Mouse (Mus musculus): ENCODE measurements around the gene Pdk2. TPM values are rescaled to one million over a fixed set of nuclear protein-coding genes. Genes with fewer than 3 reads are reported as not detected.

Gene Pdk2
- polyA plus RNA-seq, 1 experiment: 8.6 TPM

DNA sequence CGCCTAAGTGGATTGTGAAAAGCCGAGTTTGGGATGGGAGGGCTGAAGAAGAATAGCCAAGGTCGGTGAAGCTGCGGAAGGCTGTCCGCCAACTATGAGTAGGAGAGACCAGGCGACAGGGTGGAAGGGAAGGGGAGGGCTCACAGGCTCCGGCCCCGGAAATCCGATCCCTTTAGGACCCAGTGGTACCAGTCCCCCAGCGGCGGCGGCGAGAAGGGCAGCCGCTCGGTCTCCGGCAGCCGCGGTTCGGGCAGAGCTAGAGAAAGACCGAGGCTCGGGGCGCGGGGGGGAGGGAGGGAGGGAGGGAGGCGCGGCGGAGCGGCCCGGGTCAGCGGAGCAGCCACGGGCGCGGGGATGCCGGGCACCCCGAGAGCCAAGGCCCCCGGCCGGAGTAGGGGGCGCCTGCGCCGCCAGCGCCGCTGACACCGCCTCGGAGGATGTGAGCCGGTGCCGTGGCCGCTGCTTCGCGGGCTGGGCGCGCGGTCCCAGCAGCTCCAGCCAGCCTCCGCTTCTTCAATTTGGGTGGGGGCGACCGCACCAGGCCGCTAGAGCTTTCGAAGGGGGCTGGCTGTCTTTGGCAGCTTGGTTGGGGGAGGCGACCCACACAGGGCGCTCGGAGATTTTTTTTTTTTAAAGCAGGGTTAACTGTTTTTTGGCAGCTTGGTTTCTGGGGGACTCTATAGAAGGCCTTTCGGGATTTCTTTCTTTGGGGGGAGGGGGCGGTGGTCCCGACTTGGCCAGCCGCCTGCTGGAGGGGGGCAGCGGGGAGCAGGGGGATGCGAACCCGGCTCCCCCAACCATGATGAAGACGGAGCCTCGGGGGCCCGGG is 50.2 kb downstream of the Pdk2 start, which contains the start of gene Ppp1r9b:
Gene Ppp1r9b (plus strand): TSS at position 287 of the 829 bp plus-strand sequence.
- peak within 1 kb of the TSS; percentile 85 for H3K27ac ChIP-seq (ENCODE audit: insufficient read depth, low read length)
- H3K4me1 ChIP-seq (ENCODE audit: control insufficient read depth, insufficient read depth, low read length): peaks cover 11% of the 10 kb centered on the region
- TF ChIP-seq CTCF (IDR thresholded peaks at IDR 0.05; ENCODE audit: borderline replicate concordance, insufficient read depth, low read length) (no peak), POLR2A (IDR thresholded peaks at IDR 0.05; ENCODE audit: low read depth, low read length) (peak; percentile 82)
- peak within 1 kb of the TSS; percentile 67 for H3K4me3 ChIP-seq (ENCODE audit: insufficient read depth, low read length)

DNA sequence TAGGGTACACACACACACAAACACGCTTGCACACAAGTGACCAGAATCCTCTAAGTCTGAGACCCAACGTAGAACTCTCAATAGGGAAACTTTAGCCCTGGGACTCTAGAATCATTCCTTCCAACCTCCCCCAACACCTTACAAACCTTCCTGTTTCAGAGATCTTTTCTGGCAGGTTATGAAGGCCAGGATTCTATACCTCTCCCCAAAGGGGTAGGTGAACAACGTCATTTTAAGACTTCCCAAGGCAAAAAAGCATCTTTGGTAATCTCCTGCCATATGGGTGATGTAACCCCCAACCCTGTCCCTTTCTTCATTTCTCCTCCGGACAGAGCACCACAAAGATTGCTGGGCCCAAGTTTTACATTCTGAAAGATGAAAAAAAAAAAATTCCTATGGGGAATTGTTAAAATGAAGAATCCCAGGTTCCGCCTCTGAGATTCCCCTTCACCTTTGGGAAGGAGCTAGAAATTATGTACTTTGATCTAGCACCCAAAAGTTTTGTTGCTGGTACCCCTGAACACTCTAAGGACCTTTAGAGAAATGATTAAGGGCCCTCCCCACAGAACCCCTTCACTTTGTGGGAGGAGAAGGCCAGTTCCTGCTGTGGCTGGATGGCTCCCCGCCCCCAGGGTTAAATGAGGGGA is 50.9 kb downstream of the Pdk2 start:
- TF ChIP-seq POLR2A (IDR thresholded peaks at IDR 0.05; ENCODE audit: low read depth, low read length) (no peak), CTCF (IDR thresholded peaks at IDR 0.05; ENCODE audit: borderline replicate concordance, insufficient read depth, low read length) (no peak)
- Histone ChIP-seq H3K4me3 (ENCODE audit: insufficient read depth, low read length) (peak overlapping the region; percentile 31), H3K4me1 (ENCODE audit: control insufficient read depth, insufficient read depth, low read length) (peaks cover 10% of the 10 kb centered on the region)

DNA sequence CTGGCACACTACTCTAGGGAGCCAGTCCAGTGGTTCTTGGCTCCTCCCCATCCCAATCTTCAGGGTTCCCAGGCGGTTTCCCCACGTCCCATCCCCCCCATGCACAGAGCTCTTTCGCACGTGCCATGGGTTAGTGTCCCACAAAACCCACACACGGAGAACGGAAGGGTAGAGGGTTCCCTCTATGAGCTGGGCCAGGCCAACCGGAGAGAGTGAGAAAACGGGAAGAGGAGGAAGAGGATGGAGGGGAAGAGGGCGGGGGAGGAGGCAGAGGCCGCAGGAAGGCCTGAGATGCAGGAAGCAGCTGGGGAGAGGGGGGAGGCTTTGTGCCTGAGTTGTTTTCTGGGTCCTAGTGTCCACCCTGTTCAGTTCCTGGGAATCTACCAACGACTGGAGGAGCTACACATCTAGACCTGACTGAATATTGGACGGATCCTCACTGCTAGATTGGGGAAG is 51.6 kb downstream of the Pdk2 start:
- Histone ChIP-seq H3K4me1 (ENCODE audit: control insufficient read depth, insufficient read depth, low read length) (peaks cover 5% of the 10 kb centered on the region), H3K4me3 (ENCODE audit: insufficient read depth, low read length) (peak overlapping the region; percentile 54), H3K27ac (ENCODE audit: insufficient read depth, low read length) (peak overlapping the region; percentile 85)
- TF ChIP-seq CTCF (IDR thresholded peaks at IDR 0.05; ENCODE audit: borderline replicate concordance, insufficient read depth, low read length) (no peak), POLR2A (IDR thresholded peaks at IDR 0.05; ENCODE audit: low read depth, low read length) (peak; percentile 72; the same call in 1 of the 2 replicates)

More for the DNA sequence above, 50.9 kb downstream of the Pdk2 start:
- peak overlapping the region; percentile 85 for H3K27ac ChIP-seq (ENCODE audit: insufficient read depth, low read length)

DNA sequence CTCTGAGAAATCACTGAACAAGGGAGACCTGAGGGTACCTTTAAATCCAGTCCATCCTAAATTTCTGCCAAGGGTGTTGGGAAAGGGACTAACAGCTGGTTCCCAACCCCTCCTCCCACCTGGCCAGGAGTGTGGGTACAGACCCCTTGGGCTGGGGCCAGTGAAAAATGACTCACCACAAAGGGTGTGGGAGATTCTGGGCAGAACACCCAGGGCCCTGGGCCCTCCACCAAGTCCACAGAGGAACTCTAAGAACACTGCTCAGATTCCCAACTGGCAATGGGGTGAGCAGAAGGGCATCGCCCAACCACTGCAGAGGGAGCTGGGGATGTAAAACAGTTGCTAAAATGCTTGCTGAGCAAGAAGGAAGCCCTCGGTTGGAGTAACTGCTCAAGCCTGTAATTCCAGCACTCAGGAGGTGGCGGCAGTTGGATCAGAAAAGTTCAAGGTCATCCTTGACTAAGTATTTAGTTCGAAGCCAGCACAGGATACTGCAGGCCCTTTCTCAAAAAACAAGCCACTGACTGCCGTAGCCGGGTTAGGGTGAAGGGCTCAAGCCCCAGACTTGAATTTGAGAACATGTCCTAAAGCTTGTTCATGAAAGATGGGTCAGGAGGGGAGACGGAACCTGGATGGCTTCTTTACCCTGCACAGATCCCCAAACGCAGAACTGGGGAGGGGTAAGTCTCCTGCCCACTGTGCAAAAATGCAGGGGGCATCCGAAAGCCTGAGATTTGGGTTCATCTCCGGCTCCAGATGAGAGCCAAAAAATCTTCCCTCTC is 52.2 kb downstream of the Pdk2 start:
- no peak for TF ChIP-seq CTCF (IDR thresholded peaks at IDR 0.05; ENCODE audit: borderline replicate concordance, insufficient read depth, low read length)
- no peak for TF ChIP-seq POLR2A (IDR thresholded peaks at IDR 0.05; ENCODE audit: low read depth, low read length)
- Histone ChIP-seq H3K27ac (ENCODE audit: insufficient read depth, low read length) (peak overlapping the region; percentile 85), H3K4me1 (ENCODE audit: control insufficient read depth, insufficient read depth, low read length) (peaks cover 5% of the 10 kb centered on the region; the same call in 1 of the 2 replicates), H3K4me3 (ENCODE audit: insufficient read depth, low read length) (peak overlapping the region; percentile 54)

DNA sequence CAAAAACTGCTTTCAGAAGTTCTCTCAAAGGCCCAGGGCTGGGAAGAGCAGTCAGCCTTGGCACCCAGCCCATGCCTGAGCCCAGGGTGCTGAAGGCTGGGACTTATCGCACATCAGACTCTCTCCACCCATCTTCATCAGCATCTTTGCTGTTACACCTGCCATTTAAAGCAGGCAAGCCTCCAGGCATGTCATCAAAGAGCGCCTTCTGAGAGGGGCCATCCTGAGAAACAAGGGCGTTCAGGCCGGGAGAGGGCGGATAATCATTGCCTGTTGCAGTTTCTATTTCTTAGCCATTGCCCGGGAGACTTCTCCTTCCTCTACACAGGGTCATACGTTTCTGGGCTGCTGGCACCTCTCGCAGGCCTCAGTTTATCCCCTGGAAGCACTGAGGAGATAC is 53.3 kb downstream of the Pdk2 start:
- Histone ChIP-seq H3K4me1 (ENCODE audit: control insufficient read depth, insufficient read depth, low read length) (peaks cover 5% of the 10 kb centered on the region; the same call in 1 of the 2 replicates), H3K4me3 (ENCODE audit: insufficient read depth, low read length) (no peak overlapping the region), H3K27ac (ENCODE audit: insufficient read depth, low read length) (no peak overlapping the region)
- no peak for TF ChIP-seq CTCF (IDR thresholded peaks at IDR 0.05; ENCODE audit: borderline replicate concordance, insufficient read depth, low read length)

DNA sequence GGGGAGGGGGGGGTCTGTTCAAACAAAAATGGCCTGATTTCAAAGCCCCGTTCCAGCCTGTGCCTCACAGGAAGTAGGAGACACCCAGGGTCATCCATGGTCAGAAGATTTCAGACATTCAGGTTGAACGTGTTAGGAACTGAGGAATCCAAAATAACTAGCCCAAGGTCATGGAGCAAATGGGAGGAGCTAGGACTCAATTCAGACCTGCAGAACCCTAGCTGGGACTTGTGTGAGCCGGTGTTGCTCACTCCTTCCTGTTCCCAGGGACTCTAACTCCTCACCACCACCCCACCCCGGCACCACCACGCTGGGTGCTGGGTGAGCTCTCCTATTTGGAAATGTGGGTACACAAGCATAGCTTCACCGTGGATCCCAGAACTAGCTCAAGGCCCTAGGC is 53.8 kb downstream of the Pdk2 start:
- H3K4me3 ChIP-seq (ENCODE audit: insufficient read depth, low read length): no peak overlapping the region
- H3K27ac ChIP-seq (ENCODE audit: insufficient read depth, low read length): no peak overlapping the region
- H3K4me1 ChIP-seq (ENCODE audit: control insufficient read depth, insufficient read depth, low read length): peaks cover 5% of the 10 kb centered on the region; the same call in 1 of the 2 replicates
- no peak for TF ChIP-seq POLR2A (IDR thresholded peaks at IDR 0.05; ENCODE audit: low read depth, low read length)
- TF ChIP-seq CTCF (IDR thresholded peaks at IDR 0.05; ENCODE audit: borderline replicate concordance, insufficient read depth, low read length): no peak

DNA sequence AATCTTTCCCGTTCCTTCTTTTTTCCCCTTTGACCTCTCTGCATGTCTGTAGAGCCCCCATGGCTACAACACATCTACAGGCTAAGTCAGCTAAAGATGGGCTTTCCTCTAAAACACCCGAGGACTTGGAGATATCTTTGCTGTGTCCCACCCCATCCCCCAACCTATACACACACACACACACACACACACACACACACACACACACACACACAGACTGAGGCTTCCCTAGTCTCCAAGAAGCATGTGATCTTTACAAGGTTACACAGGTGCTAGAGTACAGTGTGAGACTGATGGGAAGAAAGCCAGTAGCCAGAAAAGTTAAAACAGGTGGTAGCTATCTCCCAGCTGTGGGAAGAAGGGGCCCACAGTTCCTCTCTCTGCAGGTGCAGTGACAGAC is 54.7 kb downstream of the Pdk2 start:
- H3K4me1 ChIP-seq (ENCODE audit: control insufficient read depth, insufficient read depth, low read length): peaks cover 5% of the 10 kb centered on the region; the same call in 1 of the 2 replicates
- H3K27ac ChIP-seq (ENCODE audit: insufficient read depth, low read length): no peak overlapping the region

DNA sequence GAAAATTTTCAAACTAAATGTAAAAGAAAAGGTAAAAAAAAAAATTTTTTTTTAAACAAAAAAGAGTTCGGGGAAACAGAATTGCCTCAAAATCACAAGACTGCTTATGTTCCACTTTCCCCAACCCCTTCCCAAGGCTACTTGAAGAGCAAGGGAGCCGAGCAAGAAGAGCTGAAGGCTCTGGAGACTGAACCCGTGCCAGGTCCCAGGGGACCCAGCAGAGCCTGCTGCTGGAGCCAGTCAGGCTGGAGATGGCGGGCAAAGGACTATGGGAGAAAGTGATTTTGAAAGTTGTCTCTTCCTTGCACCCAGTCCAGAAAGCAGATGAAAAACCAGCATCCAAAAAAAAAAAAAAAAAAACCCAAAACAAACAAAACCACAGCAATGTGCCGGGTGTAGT is 55.3 kb downstream of the Pdk2 start:
- no peak overlapping the region for H3K27ac ChIP-seq (ENCODE audit: insufficient read depth, low read length)
- peaks cover 5% of the 10 kb centered on the region; the same call in 1 of the 2 replicates for H3K4me1 ChIP-seq (ENCODE audit: control insufficient read depth, insufficient read depth, low read length)
- no peak overlapping the region for H3K4me3 ChIP-seq (ENCODE audit: insufficient read depth, low read length)
- TF ChIP-seq CTCF (IDR thresholded peaks at IDR 0.05; ENCODE audit: borderline replicate concordance, insufficient read depth, low read length) (no peak), POLR2A (IDR thresholded peaks at IDR 0.05; ENCODE audit: low read depth, low read length) (no peak)

More for the DNA sequence above, 54.7 kb downstream of the Pdk2 start:
- TF ChIP-seq CTCF (IDR thresholded peaks at IDR 0.05; ENCODE audit: borderline replicate concordance, insufficient read depth, low read length) (no peak), POLR2A (IDR thresholded peaks at IDR 0.05; ENCODE audit: low read depth, low read length) (no peak)
- H3K4me3 ChIP-seq (ENCODE audit: insufficient read depth, low read length): no peak overlapping the region

DNA sequence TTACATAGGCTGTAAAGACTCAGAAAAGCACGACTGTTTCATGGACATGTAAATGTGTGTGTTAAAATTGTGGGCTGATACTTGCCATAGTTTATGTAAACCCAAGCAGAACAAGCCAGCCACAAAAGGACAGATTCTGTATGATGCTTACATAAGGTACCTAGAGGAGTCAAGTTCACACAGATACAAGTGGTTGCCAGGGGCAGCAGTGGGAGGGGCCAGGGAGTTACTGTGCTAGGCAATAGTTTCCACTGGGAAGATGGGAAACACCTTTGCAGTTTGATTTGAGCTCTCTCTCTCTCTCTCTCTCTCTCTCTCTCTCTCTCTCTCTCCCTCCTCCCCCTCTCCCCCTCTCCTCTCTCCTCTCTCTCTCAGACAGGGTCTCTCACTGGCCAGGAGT is 56.0 kb downstream of the Pdk2 start:
- peaks cover 4% of the 10 kb centered on the region; the same call in 1 of the 2 replicates for H3K4me1 ChIP-seq (ENCODE audit: control insufficient read depth, insufficient read depth, low read length)
- H3K4me3 ChIP-seq (ENCODE audit: insufficient read depth, low read length): no peak overlapping the region
- TF ChIP-seq POLR2A (IDR thresholded peaks at IDR 0.05; ENCODE audit: low read depth, low read length): no peak
- no peak for TF ChIP-seq CTCF (IDR thresholded peaks at IDR 0.05; ENCODE audit: borderline replicate concordance, insufficient read depth, low read length)
- H3K27ac ChIP-seq (ENCODE audit: insufficient read depth, low read length): no peak overlapping the region
